Mouse (Mus musculus) lung, adult 10 weeks (tissue): Measurements from ENCODE around the gene Olfr92. TPM values are rescaled to one million over a fixed set of nuclear protein-coding genes. Genes with fewer than 3 reads are reported as not detected.

ENCODE experiments used
- polyA plus RNA-seq: library from polyadenylated mRNA; stranded (reverse); fragments of 350-450 nt; fragmentation: Illumina TruSeq; extraction: RNeasy Lipid Tissue Mini Kit (QIAGEN cat#74804); gene quantifications from one replicate; pipeline ENCODE4 v1.2.3, GENCODE M21; 2014; ENCODE audit warnings: low read depth, low replicate concordance; ENCODE audit not compliant: insufficient read depth

The Olfr92 gene
- polyA plus RNA-seq = not detected

GRCm38 (mm10) chr17:37119988-37120387 is at the start of gene Olfr92:
TSS of gene Olfr92 (minus strand) at chr17:37120088.

GRCm38 (mm10) chr17:37161394-37161793 is 41.5 kb upstream of the Olfr92 start, which contains the start of gene Olfr93:
TSS of gene Olfr93 (minus strand) at chr17:37161494.

GRCm38 (mm10) chr17:37098178-37098577 is 21.7 kb downstream of the Olfr92 start, which contains the start of gene Olfr91:
TSS of gene Olfr91 (minus strand) at chr17:37098278.

GRCm38 (mm10) chr17:37088399-37088798 is 31.5 kb downstream of the Olfr92 start, which contains the start of gene Olfr90:
TSS of gene Olfr90 (minus strand) at chr17:37088499.

Other genes with a start within 250 kb of the Olfr92 start
- gene Trim40, start 230.0 kb downstream of the Olfr92 start, polyA plus RNA-seq = 0.18 TPM
- not detected for gene Trim31, start 222.0 kb downstream of the Olfr92 start, polyA plus RNA-seq
- 6.7 TPM for gene Rnf39, start 177.2 kb downstream of the Olfr92 start, polyA plus RNA-seq
- 112 TPM for gene Ppp1r11, start 168.3 kb downstream of the Olfr92 start, polyA plus RNA-seq
- gene Znrd1, start 161.5 kb downstream of the Olfr92 start, polyA plus RNA-seq = 84.8 TPM
- 9.5 TPM for gene Znrd1as, start 161.5 kb downstream of the Olfr92 start, polyA plus RNA-seq
- gene 2410137M14Rik, start 138.9 kb downstream of the Olfr92 start, polyA plus RNA-seq = not detected
- 0.42 TPM for gene H2-M5, start 130.6 kb downstream of the Olfr92 start, polyA plus RNA-seq
- 7.6 TPM for gene Zfp57, start 118.9 kb downstream of the Olfr92 start, polyA plus RNA-seq
- not detected for gene Mog, start 96.7 kb downstream of the Olfr92 start, polyA plus RNA-seq
- gene Gabbr1, start 74.1 kb downstream of the Olfr92 start, polyA plus RNA-seq = 13.0 TPM
- not detected for gene Olfr90, start 31.6 kb downstream of the Olfr92 start, polyA plus RNA-seq
- gene Olfr91, start 21.8 kb downstream of the Olfr92 start, polyA plus RNA-seq = not detected
- gene Olfr93, start 41.4 kb upstream of the Olfr92 start, polyA plus RNA-seq = not detected
- 0.45 TPM for gene Ubd, start 73.8 kb upstream of the Olfr92 start, polyA plus RNA-seq
- not detected for gene Olfr94, start 80.9 kb upstream of the Olfr92 start, polyA plus RNA-seq
- gene Olfr95, start 93.0 kb upstream of the Olfr92 start, polyA plus RNA-seq = not detected
- gene Olfr96, start 100.1 kb upstream of the Olfr92 start, polyA plus RNA-seq = not detected
- not detected for gene Olfr97, start 117.2 kb upstream of the Olfr92 start, polyA plus RNA-seq
- not detected for gene Olfr98, start 143.7 kb upstream of the Olfr92 start, polyA plus RNA-seq
- 21.8 TPM for gene H2-M3, start 150.1 kb upstream of the Olfr92 start, polyA plus RNA-seq
- gene Olfr99, start 163.4 kb upstream of the Olfr92 start, polyA plus RNA-seq = not detected
- not detected for gene Olfr101, start 184.2 kb upstream of the Olfr92 start, polyA plus RNA-seq
- gene Olfr102, start 197.0 kb upstream of the Olfr92 start, polyA plus RNA-seq = not detected
- not detected for gene Olfr103, start 219.6 kb upstream of the Olfr92 start, polyA plus RNA-seq
- gene Olfr104-ps, start 239.5 kb upstream of the Olfr92 start, polyA plus RNA-seq = not detected